Mouse (Mus musculus) kidney, postnatal 14 days (tissue): ENCODE data around the gene Jhy.

Source experiments
- DNase-seq: peaks from one replicate; pipeline ENCODE4 v3.0.0; 2022; ENCODE audit warnings: mixed read lengths

The Jhy gene

DNA sequence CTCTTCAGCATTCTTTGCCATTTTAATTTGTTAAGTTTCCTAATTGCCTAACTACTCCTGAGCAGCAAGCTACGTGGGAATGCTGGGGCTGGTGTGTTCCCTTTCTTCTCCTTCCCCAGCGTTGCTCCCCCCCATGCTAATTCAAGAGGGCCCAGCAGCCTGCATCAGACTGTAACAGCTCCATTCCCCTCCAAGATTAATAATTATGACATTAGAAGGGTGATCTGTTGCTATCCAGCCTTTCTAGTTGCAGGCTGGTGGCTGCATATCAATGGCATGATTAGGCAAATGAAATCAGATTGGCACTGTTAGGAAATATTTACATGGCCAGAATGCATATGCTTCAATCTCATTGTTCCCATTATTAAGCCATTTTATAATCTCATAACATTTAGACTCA lies 112.4 kb downstream of the Jhy start:
- DNase-seq = no peak
